Mouse (Mus musculus): Measurements from ENCODE around the gene Clic3. TPM values are rescaled to one million over a fixed set of nuclear protein-coding genes. Genes with fewer than 3 reads are reported as not detected.
A peak's percentile ranks its signal among the peaks of the same experiment; 100 is the strongest.
"Not testable (repeated sequence)": the region's sequence is repeated elsewhere in the genome, so short reads cannot be mapped to it uniquely, and the experiment has no call there.

The Clic3 gene
- 2.6 and 2.7 TPM in 2 replicates for polyA plus RNA-seq (2015; fragmentation: Nextera tagmentation; extraction: Ambion mirVana)

DNA sequence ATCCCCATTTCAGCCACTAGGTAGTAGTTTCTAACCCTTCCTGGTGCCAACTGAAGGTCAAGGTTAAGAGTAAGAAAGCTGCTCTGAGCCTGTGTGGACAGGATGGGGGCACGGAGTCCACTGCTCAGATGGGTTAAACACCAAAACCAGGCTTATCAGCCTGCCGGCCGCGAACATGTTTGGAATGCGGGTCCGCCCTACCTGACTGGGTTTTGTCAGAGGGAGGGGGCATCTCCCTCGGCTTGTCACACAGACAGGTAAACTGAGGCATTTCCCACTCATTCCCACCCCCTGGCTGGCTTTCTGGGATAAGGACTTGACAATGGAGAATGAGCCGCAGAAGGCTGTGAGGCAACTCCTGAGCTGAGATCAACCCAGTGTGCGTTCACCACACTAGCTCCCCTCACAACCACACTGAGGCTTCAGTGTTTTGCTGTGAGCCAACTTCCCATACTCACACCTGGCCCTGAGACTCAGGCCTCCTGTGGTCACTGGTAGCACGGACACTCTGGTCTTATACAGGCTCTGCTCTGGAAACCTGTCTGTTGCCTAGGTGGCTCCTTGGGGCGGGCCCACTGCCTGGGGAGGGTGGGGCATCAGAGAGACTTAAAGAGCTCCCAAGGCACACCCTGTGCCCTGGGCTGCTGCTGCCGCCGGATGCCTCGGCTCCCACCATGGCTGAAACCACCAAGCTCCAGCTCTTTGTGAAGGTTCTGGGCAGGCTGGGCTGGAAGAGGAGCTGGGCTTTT lies at the start of gene Clic3:
TSS of gene Clic3 (plus strand) at position 634 of the 749 bp plus-strand sequence.
- Histone ChIP-seq H3K9me3 (ENCODE audit: control insufficient read depth, low read length) (no peaks in the 10 kb centered on the region), H3K4me1 (ENCODE audit: control insufficient read depth, insufficient read depth, low read length) (peaks cover 36% of the 10 kb centered on the region), H3K27ac (ENCODE audit: low read length) (no peak within 1 kb of the TSS), H3K36me3 (ENCODE audit: control insufficient read depth, insufficient read depth, low read length) (no peaks in the 10 kb centered on the region), H3K4me3 (ENCODE audit: low read length) (no peak within 1 kb of the TSS), H3K27me3 (replicated peaks; ENCODE audit: control insufficient read depth, insufficient read depth, low read length) (no peaks in the 10 kb centered on the region), H3K4me2 (ENCODE audit: low read depth, low read length) (no peak within 1 kb of the TSS), H3K9ac (ENCODE audit: low read depth, low read length) (peak within 1 kb of the TSS; percentile 21)
- peak; percentile 41; the same call in 1 of the 2 replicates for ATAC-seq
- WGBS: 47% methylated on average over 14 of the region's 14 CpGs

DNA sequence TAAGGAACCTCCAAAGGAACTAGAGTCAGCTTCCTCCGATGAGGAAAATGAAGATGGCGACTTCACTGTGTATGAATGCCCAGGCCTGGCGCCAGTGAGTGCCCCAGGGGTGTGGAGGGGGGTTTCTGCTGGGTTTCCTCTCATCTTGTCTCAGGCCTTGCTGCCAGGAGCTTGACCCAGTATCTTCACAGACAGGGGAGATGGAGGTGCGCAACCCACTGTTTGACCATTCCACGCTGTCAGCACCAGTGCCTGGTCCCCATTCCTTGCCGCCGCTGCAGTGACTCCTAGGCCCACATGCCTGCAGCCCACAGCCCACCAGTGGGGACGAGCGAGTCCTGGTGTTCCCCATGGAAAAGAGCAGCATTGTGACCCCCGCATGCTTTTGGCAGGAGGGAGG lies 47.7 kb upstream of the Clic3 start:
- no peaks in the 10 kb centered on the region for H3K36me3 ChIP-seq (ENCODE audit: control insufficient read depth, insufficient read depth, low read length)
- no peak overlapping the region for H3K4me3 ChIP-seq (ENCODE audit: low read length)
- no peak overlapping the region for H3K27ac ChIP-seq (ENCODE audit: low read length)
- H3K27me3 ChIP-seq (replicated peaks; ENCODE audit: control insufficient read depth, insufficient read depth, low read length): peaks cover 4% of the 10 kb centered on the region; the same call in 1 of the 2 replicates
- no peaks in the 10 kb centered on the region for H3K9me3 ChIP-seq (ENCODE audit: control insufficient read depth, low read length)
- ATAC-seq: no peak
- no peak overlapping the region for H3K9ac ChIP-seq (ENCODE audit: low read depth, low read length)
- H3K4me1 ChIP-seq (ENCODE audit: control insufficient read depth, insufficient read depth, low read length): no peaks in the 10 kb centered on the region
- 89% methylated on average over 10 of the region's 10 CpGs for WGBS
- H3K4me2 ChIP-seq (ENCODE audit: low read depth, low read length): no peak overlapping the region

- ATAC-seq; H3K27ac ChIP-seq (ENCODE audit: low read length); H3K36me3 ChIP-seq (ENCODE audit: control insufficient read depth, insufficient read depth, low read length); H3K4me3 ChIP-seq (ENCODE audit: low read length); H3K4me2 ChIP-seq (ENCODE audit: low read depth, low read length); H3K4me1 ChIP-seq (ENCODE audit: control insufficient read depth, insufficient read depth, low read length); H3K9me3 ChIP-seq (ENCODE audit: control insufficient read depth, low read length); H3K9ac ChIP-seq (ENCODE audit: low read depth, low read length); H3K27me3 ChIP-seq (replicated peaks; ENCODE audit: control insufficient read depth, insufficient read depth, low read length): not testable (repeated sequence)
Observed at GRCm38 (mm10) chr2:25413436-25413835, 43.2 kb upstream of the Clic3 start.

DNA sequence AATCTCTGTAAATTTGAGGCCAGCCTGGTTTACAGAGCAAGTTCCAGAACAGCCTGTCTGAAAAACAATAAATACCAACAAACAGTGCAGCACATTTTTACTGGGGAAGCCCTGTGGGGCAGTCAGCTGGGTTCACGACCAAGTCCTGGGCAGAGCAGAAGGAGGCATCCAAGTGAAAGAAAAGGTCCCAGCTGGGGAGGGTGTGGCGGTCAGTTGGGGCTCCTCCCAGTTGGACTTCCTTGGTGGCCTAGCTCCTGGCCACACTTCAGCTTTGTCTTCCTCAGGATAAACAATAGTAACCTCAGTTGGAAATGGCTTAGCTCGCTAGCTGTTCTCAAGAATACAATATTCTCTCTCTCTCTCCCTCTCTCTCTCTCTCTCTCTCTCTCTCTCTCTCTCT lies 39.2 kb upstream of the Clic3 start:
- WGBS: 30% methylated on average over 3 of the region's 3 CpGs

GRCm38 (mm10) chr2:25421896-25422295 lies 34.7 kb upstream of the Clic3 start:
- Histone ChIP-seq H3K4me1 (ENCODE audit: control insufficient read depth, insufficient read depth, low read length) (no peaks in the 10 kb centered on the region; the same call in 1 of the 2 replicates), H3K9me3 (ENCODE audit: control insufficient read depth, low read length) (no peaks in the 10 kb centered on the region), H3K4me3 (ENCODE audit: low read length) (no peak overlapping the region), H3K4me2 (ENCODE audit: low read depth, low read length) (no peak overlapping the region), H3K27ac (ENCODE audit: low read length) (no peak overlapping the region), H3K36me3 (ENCODE audit: control insufficient read depth, insufficient read depth, low read length) (no peaks in the 10 kb centered on the region), H3K27me3 (replicated peaks; ENCODE audit: control insufficient read depth, insufficient read depth, low read length) (peaks cover 12% of the 10 kb centered on the region; the same call in 1 of the 2 replicates), H3K9ac (ENCODE audit: low read depth, low read length) (no peak overlapping the region)
- ATAC-seq: no peak; the same call in 1 of the 2 replicates
- 27% methylated on average over 3 of the region's 3 CpGs for WGBS

More for the DNA sequence above, 39.2 kb upstream of the Clic3 start:
- Histone ChIP-seq H3K4me2 (ENCODE audit: low read depth, low read length) (no peak overlapping the region), H3K27me3 (replicated peaks; ENCODE audit: control insufficient read depth, insufficient read depth, low read length) (no peaks in the 10 kb centered on the region), H3K9ac (ENCODE audit: low read depth, low read length) (no peak overlapping the region), H3K36me3 (ENCODE audit: control insufficient read depth, insufficient read depth, low read length) (no peaks in the 10 kb centered on the region), H3K27ac (ENCODE audit: low read length) (no peak overlapping the region), H3K4me1 (ENCODE audit: control insufficient read depth, insufficient read depth, low read length) (no peaks in the 10 kb centered on the region), H3K9me3 (ENCODE audit: control insufficient read depth, low read length) (no peaks in the 10 kb centered on the region), H3K4me3 (ENCODE audit: low read length) (no peak overlapping the region)
- ATAC-seq: no peak

GRCm38 (mm10) chr2:25422587-25423410 lies 33.8 kb upstream of the Clic3 start, which contains the start of gene Fut7:
Gene Fut7 (plus strand): TSS chr2:25423267.
- WGBS: 62% methylated on average over 17 of the region's 17 CpGs
- H3K9ac ChIP-seq (ENCODE audit: low read depth, low read length): 0 out of 2 replicates have a peak within 1 kb of the TSS, but pooled peaks have one; percentile 7
- no peak within 1 kb of the TSS for H3K4me2 ChIP-seq (ENCODE audit: low read depth, low read length)
- H3K27ac ChIP-seq (ENCODE audit: low read length): no peak within 1 kb of the TSS
- no peaks in the 10 kb centered on the region for H3K36me3 ChIP-seq (ENCODE audit: control insufficient read depth, insufficient read depth, low read length)
- H3K27me3 ChIP-seq (replicated peaks; ENCODE audit: control insufficient read depth, insufficient read depth, low read length): peaks cover 12% of the 10 kb centered on the region; the same call in 1 of the 2 replicates
- no peak within 1 kb of the TSS for H3K4me3 ChIP-seq (ENCODE audit: low read length)
- no peaks in the 10 kb centered on the region; the same call in 1 of the 2 replicates for H3K4me1 ChIP-seq (ENCODE audit: control insufficient read depth, insufficient read depth, low read length)
- no peaks in the 10 kb centered on the region for H3K9me3 ChIP-seq (ENCODE audit: control insufficient read depth, low read length)
- ATAC-seq: 0 out of 2 replicates have a peak, but pooled peaks have one; percentile 23

DNA sequence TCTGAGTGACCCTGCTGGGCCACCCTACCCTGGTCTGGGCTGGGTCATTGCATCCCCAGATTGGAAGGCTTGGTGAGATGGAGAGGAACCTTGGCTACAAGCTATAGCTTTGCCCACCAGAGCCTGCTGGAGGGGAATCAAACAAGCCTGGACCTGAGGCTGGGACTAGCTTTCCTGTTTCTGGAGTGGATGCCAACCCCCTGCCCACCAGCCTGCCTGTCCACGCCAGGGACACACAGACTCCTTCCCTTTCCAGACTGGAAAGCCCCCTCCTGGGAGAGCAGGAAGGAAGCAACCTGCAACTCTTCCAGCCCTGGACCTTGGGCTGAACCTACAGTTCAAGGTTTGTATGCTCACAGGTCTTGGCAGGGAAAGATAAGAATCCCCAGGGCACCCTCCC lies 33.0 kb upstream of the Clic3 start:
- 62% methylated on average over 1 of the region's 1 CpGs for WGBS
- 0 out of 2 replicates have a peak overlapping the region, but pooled peaks have one; percentile 7 for H3K9ac ChIP-seq (ENCODE audit: low read depth, low read length)

DNA sequence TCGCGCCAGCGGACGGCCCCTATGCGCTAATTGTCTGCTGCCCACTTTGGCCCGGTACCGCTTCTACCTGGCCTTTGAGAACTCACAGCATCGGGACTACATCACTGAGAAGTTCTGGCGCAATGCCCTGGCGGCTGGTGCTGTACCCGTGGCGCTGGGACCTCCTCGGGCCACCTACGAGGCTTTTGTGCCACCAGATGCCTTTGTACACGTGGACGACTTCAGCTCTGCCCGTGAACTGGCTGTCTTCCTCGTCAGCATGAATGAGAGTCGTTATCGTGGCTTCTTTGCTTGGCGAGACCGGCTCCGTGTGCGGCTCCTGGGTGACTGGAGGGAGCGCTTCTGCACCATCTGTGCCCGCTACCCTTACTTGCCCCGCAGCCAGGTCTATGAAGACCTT lies 31.2 kb upstream of the Clic3 start:
- no peak overlapping the region for H3K27ac ChIP-seq (ENCODE audit: low read length)
- no peak overlapping the region for H3K4me2 ChIP-seq (ENCODE audit: low read depth, low read length)
- peaks cover 12% of the 10 kb centered on the region; the same call in 1 of the 2 replicates for H3K27me3 ChIP-seq (replicated peaks; ENCODE audit: control insufficient read depth, insufficient read depth, low read length)
- no peak overlapping the region for H3K9ac ChIP-seq (ENCODE audit: low read depth, low read length)
- ATAC-seq: no peak
- peaks cover 3% of the 10 kb centered on the region; the same call in 1 of the 2 replicates for H3K4me1 ChIP-seq (ENCODE audit: control insufficient read depth, insufficient read depth, low read length)
- no peaks in the 10 kb centered on the region for H3K36me3 ChIP-seq (ENCODE audit: control insufficient read depth, insufficient read depth, low read length)
- H3K4me3 ChIP-seq (ENCODE audit: low read length): no peak overlapping the region
- WGBS: 53% methylated on average over 27 of the region's 27 CpGs
- H3K9me3 ChIP-seq (ENCODE audit: control insufficient read depth, low read length): no peaks in the 10 kb centered on the region

More for the DNA sequence above, 33.0 kb upstream of the Clic3 start:
- ATAC-seq: no peak
- no peaks in the 10 kb centered on the region for H3K9me3 ChIP-seq (ENCODE audit: control insufficient read depth, low read length)
- H3K4me2 ChIP-seq (ENCODE audit: low read depth, low read length): no peak overlapping the region
- H3K27ac ChIP-seq (ENCODE audit: low read length): no peak overlapping the region
- H3K36me3 ChIP-seq (ENCODE audit: control insufficient read depth, insufficient read depth, low read length): no peaks in the 10 kb centered on the region
- no peak overlapping the region for H3K4me3 ChIP-seq (ENCODE audit: low read length)
- peaks cover 12% of the 10 kb centered on the region; the same call in 1 of the 2 replicates for H3K27me3 ChIP-seq (replicated peaks; ENCODE audit: control insufficient read depth, insufficient read depth, low read length)
- H3K4me1 ChIP-seq (ENCODE audit: control insufficient read depth, insufficient read depth, low read length): peaks cover 3% of the 10 kb centered on the region; the same call in 1 of the 2 replicates

- Histone ChIP-seq H3K4me3 (ENCODE audit: low read length) (no peak overlapping the region), H3K4me1 (ENCODE audit: control insufficient read depth, insufficient read depth, low read length) (peaks cover 3% of the 10 kb centered on the region; the same call in 1 of the 2 replicates), H3K4me2 (ENCODE audit: low read depth, low read length) (no peak overlapping the region), H3K27ac (ENCODE audit: low read length) (no peak overlapping the region), H3K9ac (ENCODE audit: low read depth, low read length) (no peak overlapping the region), H3K9me3 (ENCODE audit: control insufficient read depth, low read length) (no peaks in the 10 kb centered on the region), H3K27me3 (replicated peaks; ENCODE audit: control insufficient read depth, insufficient read depth, low read length) (peaks cover 12% of the 10 kb centered on the region; the same call in 1 of the 2 replicates), H3K36me3 (ENCODE audit: control insufficient read depth, insufficient read depth, low read length) (no peaks in the 10 kb centered on the region)
- no peak for ATAC-seq
- WGBS: 34% methylated on average over 5 of the region's 5 CpGs
Observed at GRCm38 (mm10) chr2:25426721-25427191, 29.9 kb upstream of the Clic3 start.
